Mouse (Mus musculus): Measurements from ENCODE around the gene Mb.
"Not testable (repeated sequence)": the region's sequence is repeated elsewhere in the genome, so short reads cannot be mapped to it uniquely, and the experiment has no call there.

The Mb gene

DNA sequence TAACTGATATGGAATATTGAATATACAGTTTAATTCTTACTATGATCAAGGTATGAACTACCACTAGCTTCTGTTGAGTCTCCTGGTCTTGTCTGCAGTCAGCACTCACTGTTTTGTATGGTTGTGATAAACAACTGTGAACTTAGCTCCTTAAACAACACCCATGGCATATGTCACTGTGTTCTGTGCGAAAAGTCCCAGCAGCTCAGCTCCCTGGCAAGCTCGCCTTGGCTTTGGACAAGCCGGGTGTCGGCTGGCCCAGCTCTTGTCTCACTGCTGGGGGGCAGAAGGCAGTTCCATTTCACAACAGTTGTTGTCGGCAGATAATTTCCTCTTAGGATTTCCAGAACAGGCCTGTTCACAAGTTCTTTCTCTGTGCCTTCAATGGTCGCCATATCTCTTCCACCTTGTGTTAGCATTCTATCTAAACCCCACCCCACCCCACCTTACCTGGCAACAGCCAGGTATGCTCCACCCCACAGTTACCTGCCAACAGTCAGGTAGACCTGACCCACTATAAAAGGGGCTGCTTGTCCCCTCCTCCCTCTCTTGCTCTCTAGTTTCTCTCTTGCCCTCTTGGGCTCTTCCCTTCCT, 14.9 kb upstream of the Mb start:
- DNase-seq (ENCODE audit: low read depth, low spot score) = no peak

DNA sequence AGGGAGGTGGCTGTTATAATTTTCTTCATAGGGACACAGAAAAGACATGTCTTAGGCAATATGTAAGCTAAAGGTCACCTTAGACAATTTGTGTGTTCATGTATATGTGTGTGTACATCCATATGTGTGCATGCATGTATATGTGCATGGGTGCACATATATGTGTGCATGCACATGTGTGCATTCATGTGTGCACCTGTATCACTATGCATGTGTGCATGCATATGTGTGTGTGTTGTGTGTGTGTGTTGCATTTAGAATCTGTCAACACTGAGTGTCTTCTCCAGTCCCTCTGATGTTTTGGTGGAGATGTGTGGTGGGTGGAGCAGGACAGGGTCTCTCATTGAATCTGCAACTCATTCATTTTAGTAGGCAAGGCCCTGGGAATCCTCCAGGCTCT, 12.3 kb upstream of the Mb start:
- no peak for DNase-seq (ENCODE audit: low read depth, low spot score)

DNA sequence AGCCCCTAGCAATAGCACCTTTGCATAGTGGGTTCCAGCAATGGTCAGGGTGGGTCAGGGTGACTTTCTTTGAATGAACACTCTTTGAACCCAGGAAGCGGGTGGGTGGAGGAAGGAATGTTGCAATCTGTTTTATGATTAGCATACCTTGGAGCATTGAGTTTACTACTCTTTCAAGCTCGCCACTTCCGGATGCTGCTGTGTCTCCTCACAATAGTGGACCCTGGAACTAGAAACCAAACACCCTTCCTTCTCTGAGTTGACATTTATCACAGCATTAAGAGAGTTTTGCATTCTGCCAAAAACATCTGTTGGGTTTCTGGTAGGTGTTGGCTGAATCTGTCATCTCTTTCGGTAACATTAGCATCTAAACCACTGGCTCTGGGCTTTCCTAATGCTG, 8.9 kb upstream of the Mb start:
- DNase-seq (ENCODE audit: low read depth, low spot score) = not testable (repeated sequence)

DNA sequence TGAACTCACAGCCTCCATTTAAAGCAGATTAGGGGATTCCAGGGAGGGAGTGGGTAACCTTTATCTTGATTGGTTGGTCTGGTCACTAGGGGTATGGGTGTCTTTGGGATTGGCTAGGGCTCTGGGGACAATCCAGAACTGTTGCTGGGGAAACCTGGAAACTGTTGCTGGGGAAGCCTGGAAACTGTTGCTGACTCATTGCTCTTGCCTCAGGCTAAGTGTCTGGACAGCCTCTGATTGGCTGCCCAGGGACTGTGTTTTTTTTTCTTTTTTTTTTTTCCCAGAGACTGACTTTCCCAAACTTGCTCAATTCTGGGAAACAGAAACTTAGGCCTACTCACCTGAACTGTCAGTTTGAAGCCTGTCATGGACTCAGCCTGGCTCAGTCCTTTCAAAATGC, 8.1 kb upstream of the Mb start:
- DNase-seq (ENCODE audit: low read depth, low spot score) = no peak

DNA sequence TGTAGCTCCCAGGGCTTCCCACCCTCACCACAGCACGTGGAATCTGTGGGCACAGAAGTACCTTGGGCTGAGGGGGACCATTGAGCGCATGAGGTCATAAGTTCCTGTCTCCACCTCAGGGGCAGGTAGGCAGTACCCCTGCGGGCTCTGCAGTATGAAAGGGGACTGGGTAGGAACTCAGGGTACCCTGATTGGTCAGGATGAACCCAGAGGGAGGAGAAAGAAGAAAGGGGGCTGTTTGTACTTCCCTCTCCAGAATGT, 6.3 kb upstream of the Mb start:
- DNase-seq (ENCODE audit: low read depth, low spot score) = no peak

DNA sequence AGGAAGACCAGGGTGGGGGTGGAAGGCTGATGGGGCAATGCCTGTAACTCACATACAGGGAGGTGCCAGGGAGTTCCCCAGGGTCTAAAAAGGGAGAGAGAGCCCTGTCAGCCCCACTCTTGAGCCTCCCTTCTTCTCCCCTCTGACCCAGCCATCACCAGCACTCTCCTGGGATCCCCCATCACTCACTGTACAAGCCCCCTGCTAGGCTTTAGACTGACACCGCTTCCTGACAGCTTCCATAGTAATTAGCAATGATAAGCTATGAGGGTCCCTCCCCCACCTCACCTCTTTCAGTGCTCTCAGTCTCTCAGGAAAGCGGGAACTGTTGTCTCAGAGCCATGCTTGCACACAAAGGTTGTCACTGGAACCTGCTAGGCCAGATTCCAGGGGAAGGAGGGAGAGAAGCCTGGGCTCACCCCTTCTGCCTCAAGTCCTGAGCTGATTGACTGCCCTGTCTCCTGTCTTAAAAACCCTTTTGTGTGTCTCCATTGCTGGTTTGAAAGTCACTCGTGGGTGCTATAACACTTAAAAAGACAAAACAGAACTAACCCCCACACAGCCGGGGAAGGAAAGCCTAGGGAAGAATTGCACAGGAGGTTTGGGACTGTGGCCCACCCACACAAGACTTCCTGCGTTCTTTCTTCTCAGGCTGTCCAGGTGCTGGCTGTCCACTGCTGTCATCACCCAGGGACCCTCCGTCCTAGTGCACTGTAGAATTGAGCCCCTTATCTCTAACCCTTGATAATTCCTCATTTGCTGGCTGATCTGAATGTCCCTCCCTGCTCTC, 5.7 kb upstream of the Mb start:
- DNase-seq (ENCODE audit: low read depth, low spot score) = no peak

DNA sequence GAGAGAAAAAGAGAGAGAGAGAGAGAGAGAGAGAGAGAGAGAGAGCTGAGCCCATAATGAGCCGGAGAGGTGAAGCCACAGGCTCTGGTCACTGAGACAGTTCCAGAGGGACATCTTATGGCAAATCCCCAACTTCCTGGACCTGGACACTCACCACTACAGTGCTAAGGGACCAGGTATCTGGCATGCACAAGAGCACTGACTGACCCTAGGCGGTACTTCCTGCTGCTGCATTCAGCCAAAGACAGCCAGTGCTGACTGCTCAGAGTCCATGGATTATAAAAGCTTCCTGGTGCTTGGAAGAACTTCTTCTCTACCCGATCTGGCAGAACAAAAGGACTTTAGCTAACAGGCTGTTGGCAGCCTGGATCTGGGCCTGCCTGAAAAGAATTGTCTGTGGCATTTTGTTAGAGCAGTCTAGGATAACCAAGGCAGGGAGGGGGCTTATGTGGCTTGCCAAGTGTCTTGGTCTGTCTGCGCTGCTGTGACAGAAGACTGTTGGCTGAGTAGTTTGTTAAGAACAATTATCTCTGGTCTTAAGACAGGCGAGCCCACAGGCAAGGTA, 4.2 kb upstream of the Mb start:
- no peak for DNase-seq (ENCODE audit: low read depth, low spot score)

DNA sequence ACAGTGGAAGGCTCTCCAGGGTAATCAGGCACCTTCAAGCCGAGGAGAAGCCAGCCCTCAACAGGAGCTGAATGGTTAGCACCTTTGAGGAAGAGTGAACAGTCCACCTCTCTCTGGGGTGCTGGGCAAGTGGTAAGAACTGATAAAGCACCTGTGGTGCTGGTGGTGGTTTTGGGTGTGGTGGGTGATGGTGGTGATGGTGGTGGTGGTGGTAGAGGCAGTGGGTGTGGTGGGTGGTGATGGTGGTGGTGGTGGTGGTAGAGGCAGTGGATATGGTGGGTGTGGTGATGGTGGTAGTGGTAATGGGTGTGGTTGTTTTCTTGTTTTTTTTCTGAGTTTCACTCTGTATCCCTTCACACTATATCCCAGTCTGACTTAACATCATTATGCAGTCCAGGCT, 2.6 kb upstream of the Mb start:
- DNase-seq (ENCODE audit: low read depth, low spot score) = no peak

DNA sequence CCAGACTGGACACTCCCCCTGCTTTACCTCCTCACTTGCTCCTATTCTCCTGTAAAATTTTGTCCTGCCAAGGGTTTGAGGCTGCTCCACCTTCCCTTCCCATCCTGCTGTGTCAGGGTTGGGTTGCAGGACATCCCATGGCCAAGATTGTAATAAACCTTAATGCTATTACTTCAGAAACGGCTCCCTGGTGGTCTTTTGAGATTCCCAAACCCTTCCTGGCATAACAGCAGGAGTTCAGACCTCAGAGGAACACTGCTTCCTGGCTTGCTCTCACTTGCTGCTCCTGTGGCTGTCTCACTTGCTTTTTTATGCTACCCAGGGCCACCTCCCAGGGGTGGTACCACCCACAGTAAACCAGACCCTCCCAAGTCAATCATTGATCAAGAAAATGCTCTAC, 1.7 kb upstream of the Mb start:
- no peak for DNase-seq (ENCODE audit: low read depth, low spot score)

DNA sequence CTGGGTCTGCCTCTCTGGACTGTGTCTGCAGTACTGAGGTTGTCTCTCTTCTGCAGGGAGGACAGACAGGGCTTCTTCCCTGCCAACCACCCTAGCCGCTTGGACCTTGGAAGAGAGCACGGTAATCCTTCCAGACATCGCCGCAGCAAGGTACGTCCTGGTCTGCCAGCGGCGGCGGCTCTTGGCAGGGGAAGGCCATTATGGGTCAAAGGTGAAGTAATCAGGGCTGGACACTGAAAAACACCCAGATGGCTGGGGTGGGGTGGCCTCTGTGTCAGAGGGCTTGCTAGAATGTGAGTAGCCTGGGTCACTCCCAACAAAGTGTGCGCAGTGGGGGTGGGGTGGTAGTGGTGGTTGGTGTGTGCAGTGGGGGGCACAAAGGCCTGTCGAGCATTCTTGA, 4.9 kb downstream of the Mb start:
- DNase-seq (ENCODE audit: low read depth, low spot score) = no peak

DNA sequence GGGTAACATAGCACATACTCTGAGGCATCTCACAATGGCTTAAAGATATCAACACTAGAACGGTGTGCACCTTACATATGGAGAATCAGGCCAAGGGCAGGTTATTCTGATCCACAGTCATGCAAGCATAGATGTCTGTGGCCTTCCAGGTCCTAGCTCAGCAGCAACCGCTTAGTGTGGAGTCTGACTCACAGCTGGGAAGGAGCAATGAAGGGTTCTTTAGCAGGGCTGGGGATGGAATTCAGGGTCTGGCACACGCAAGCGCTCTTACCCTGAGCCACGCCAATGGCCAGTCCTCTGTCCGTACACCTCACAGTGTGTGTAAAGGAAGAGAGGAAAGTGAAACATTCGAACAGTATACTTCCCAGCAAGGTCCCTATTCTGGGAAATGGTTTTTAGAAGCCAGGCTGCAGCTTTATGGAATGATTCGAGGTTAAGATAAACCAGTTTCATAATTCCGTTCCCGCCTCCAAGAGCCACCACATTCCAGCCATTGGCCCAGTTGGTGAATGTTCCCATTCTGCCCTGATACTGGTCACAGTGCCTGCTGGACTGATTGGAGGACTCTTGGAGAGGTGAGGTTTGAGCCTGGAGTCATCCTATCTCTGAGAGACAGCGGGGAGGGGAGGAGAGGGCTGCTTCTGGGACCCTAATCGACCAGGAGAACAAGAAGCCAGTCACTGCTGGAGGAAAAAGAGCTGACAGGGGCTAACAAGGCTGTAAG, 5.7 kb downstream of the Mb start, which contains the start of gene Apol6:
Gene Apol6 (plus strand): TSS at position 133 of the 724 bp plus-strand sequence.
- DNase-seq (ENCODE audit: low read depth, low spot score) = no peak

DNA sequence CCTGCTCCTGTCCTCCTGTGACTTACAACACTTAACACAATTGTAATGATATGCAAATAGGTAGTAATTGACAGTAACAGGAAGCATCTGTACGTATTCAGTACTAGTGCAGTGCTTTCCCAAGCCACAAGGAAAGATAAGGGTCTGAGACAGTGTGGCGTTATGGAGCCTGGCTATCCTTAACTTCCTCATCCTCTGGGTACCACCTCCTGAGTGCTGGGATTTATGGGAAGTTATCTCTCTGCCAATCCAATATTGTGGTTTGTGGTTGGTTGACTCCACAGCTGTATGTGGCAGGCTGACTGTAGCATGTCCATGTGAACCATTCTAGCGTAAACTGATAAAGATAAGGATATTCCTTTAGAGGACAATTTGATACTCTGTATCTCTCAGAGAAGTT, 9.7 kb downstream of the Mb start:
- no peak for DNase-seq (ENCODE audit: low read depth, low spot score)

DNA sequence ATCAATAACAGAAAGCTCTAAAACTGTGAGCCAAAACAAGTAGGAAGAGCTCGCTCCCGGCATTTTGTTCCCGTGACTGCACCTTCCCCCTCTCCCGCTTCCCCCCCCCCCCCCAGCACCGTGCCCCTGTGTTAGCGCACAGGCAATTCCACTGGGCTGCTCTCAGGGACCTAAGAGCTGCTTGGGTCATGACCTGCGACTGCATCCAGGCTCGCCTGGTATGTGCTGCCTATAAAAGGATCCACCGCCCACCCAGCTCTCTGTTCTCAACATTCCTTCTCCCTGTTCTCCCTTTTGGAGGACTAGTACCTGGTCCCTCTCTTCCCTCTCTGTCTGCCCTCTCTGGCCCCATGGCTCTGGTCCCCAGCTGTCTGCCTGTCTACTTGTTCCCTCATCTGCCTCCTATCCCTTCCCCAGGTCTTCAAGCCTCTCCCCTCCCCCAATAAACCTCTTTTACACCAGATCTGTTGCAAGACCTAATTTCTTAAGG, 11.2 kb downstream of the Mb start:
- no peak for DNase-seq (ENCODE audit: low read depth, low spot score)

DNA sequence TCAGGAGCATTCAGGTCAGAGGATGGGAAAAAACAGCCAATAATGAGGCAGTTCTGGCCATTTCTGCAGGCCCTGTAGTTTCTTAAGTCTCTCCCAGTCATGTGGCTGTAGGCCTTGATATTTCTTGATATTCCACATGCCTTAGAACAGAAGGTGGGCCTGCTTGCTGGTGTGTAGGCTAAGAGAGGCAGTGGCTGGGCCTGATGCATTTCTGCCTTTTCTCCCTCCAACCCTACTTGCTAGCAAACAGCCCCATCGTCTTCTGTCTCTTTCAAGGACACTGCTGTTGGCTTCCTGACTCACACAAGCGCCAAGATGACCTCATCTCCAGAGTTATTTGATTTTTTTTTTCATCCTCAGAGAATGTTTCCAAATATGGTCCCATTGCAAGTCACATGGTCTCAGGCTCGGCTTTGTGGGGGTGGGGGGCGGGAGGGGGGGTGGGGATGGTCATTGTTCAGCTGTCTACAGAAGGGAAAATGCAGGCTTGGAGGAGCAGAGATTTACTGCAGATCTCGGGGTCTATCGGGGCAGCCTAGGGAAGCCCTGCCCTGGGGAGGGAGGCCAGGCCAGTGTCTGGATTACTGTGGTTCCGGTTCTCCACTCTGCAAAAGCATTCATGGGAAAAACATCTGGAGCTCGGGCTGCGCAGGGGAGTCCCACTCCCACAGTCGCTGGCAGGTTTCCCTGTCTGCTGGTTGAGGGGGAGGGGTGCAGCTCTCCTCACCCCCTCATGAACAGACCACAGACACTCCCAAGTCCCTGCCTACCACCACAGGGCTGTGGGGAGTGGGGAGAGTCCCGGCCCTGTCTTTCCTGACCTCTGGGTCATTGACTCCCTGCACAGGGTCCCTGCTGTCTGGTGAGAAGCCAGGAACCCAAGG, 12.9 kb downstream of the Mb start:
- DNase-seq (ENCODE audit: low read depth, low spot score) = peak; percentile 57

DNA sequence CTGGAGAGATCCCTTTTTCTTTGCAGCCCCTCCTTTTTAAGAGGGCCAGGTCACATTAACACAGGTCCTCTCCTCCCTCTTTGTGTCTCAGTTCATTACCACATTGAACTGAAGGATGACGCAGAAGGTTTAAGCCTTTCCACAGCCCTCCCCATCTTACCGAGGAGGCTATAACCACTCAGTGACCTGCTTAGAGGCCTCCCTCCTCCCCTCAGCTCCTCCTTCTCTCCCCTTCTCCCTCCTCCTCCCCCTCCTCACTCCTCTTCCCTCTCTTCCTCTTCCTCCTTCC, 13.5 kb downstream of the Mb start:
- DNase-seq (ENCODE audit: low read depth, low spot score) = no peak

DNA sequence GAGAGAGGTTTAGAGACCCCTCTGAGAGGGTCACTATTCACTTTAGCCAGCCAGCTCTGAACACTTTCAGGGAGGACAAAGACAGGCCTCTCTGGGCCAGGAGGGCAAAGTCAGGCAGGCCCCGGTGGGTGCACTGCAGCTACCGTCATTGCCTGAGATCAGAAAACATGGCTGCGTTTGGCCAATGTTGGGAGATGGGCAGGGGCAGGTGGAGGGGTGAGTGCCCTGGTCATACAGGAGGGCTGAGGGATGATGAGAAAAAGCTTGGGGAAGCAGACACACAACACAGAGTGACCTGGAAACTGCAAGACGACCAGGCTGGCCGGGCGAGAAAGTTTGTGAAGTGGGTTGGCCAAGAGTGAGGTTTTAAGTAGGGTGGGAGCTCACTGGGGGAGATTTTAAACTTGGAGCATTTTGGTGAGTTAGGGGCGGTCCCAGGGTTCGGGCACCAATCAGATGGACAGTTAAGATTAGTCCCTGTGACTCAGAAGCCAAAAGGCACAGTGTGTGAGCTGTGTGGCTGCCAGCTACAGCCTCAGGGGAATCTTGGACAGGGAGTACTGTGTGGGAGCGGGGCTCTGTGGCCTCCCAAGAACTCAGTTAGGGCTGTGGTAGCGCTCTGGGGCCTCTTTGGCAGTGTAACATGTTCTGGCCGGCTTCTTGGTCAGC, 14.0 kb downstream of the Mb start:
- DNase-seq (ENCODE audit: low read depth, low spot score) = no peak

DNA sequence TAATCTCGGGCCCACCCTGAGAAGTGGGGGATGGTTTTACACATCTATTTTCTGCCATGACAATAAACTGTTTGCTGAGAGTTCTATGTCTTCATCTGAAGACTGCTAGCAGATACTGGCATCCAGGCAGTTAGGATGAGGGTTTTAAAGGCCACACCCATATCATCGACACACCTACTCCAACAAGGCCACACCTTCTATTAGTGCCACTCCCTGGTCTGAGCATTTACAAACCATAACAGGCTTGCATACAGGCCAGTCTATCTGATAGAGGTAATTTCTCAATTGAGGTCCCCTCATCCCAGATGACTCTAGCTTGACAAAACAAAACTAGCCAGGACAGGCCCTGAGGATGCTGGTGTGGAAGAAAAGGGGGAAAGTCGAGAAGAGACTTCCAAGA, 14.8 kb downstream of the Mb start:
- DNase-seq (ENCODE audit: low read depth, low spot score) = no peak

DNA sequence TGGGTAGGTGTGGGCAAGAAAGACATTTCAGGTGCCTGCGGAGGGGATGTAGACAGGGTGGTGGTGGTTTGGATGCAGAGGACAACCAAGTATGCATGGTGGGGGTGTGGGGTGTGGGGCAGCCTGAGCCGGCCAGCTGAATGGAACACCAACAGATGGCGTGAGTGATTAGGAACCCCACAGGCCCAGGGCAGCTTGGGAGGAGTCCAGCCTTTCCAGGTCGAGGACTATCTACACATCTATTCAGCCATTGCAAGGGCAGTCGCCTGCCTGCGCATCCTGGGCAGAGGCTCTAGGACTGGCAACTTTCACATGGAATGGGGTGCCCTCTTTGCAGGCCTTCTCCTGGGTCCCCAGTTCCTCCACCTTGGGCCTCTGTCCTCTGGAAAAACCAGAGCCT, 15.9 kb downstream of the Mb start:
- no peak for DNase-seq (ENCODE audit: low read depth, low spot score)

DNA sequence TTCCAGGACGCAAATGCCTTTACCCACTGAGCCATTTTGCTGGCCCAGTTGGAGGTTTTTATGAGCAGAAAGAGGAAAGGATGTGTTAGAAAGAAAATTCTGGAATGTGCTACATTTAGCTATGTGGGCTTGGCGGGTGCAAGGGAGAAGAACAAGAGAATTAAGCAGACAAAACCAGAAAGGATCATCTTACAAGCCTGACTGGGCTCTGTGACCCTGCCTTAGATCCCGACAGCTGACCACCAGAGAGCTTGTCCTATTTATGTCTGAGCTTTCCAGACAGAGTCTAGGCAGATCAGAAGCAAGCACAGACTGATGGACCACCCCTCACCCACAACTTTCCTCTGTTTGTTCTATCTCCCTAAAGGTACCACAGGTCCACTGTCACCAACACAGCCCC, 19.2 kb downstream of the Mb start:
- no peak for DNase-seq (ENCODE audit: low read depth, low spot score)

DNA sequence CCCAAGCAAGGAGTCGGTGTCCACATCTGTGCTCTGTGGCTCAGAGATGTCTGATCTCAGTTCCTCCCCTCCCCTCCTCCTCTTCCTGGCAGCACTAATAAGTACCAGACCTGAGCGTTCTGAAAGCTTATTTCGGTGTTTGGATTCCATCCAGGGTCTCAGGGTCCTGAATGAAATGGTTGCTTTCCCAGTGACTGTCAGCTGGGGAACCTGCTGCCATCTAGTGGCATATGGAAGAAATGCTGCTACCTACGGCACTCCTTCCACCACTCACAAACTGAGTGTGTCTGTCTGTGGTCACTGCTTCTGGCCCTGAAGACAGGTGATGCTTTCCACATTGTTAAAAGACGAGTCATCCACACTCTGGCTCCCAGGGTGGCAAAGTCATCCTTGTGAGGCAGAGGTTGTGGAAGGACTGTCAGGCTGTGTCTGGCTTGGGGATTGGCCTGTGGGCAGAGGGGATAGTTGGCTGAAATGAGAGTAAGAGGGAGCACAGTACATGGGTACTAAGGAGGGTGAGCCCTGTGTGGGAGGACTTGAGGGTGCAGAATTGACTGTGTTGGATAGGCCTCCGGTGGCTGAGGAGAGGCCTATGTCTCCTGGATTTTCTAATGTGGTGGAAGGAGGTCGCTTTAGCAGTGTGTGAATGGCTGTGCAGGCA, 21.0 kb downstream of the Mb start:
- DNase-seq (ENCODE audit: low read depth, low spot score) = peak; percentile 72

DNA sequence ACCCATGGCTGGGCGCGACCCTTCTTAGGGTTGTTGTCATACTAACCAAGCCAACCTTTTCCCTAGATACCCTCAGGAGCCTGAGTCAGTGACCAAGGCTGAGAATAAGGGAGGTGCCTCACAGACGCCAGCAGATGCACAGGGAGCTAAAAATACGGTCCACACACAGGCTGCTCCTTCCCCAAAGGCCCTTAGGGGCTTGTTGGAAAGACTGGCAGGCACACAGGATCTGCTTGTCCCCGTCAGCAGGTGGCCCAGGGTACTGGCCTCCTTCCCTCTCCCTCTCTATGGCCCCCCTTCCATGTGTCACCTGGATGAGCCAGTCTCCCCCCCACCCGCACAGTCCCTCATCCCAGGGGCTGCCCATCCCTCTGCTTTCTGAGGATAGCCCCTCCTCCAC, 22.8 kb downstream of the Mb start:
- DNase-seq (ENCODE audit: low read depth, low spot score) = no peak
